Mouse (Mus musculus) midbrain, embryonic 13.5 days (tissue): Measurements from ENCODE around the gene Nsd1. TPM values are rescaled to one million over a fixed set of nuclear protein-coding genes. Genes with fewer than 3 reads are reported as not detected.

Experiments
- ATAC-seq: fragments of 200-750 bp; cut with Nextera tagmentation; 2 replicates; pipeline ENCODE4 v1.8.0; 2017; ENCODE audit warnings: mild to moderate bottlenecking, moderate TSS enrichment, moderate library complexity
- H3K27ac ChIP-seq: fragments of 300-500 bp; sonication (generic); 2 replicates; pipeline ENCODE4 v1.5.1; 2015; ENCODE audit warnings: inconsistent platforms, mild to moderate bottlenecking, moderate library complexity
- H3K27me3 ChIP-seq: fragments of 300-500 bp; sonication (generic); 2 replicates; pipeline ENCODE4 v1.6.1; 2015; ENCODE audit warnings: mild to moderate bottlenecking, inconsistent platforms
- H3K36me3 ChIP-seq: fragments of 300-500 bp; sonication (generic); 2 replicates; pipeline ENCODE4 v1.6.1; 2015; ENCODE audit warnings: mild to moderate bottlenecking, inconsistent platforms
- H3K4me1 ChIP-seq: fragments of 300-500 bp; sonication (generic); replicated peaks from 2 replicates; pipeline ENCODE4 v1.6.1; 2015; ENCODE audit warnings: inconsistent platforms
- H3K4me2 ChIP-seq: fragments of 300-500 bp; sonication (generic); replicated peaks from 2 replicates; pipeline ENCODE4 v1.6.1; 2015; ENCODE audit warnings: moderate library complexity, mild to moderate bottlenecking, inconsistent platforms
- H3K4me3 ChIP-seq: fragments of 300-500 bp; sonication (generic); replicated peaks from 2 replicates; pipeline ENCODE4 v1.5.1; 2015; ENCODE audit warnings: mild to moderate bottlenecking, inconsistent platforms
- H3K9ac ChIP-seq: fragments of 300-500 bp; sonication (generic); replicated peaks from 2 replicates; pipeline ENCODE4 v1.6.1; 2015; ENCODE audit warnings: mild to moderate bottlenecking, inconsistent platforms
- H3K9me3 ChIP-seq: fragments of 300-500 bp; sonication (generic); 2 replicates; pipeline ENCODE4 v1.6.1; 2016; ENCODE audit warnings: mild to moderate bottlenecking, inconsistent platforms
- WGBS: fragments of 180-500 bp; shearing (Covaris S2); methylation state at CpG from one replicate; pipeline ENCODE4 v1.1.7; 2015; 5-methylcytosine and 5-hydroxymethylcytosine counted together
- polyA plus RNA-seq: library from polyadenylated mRNA; unstranded; fragments of >200 nt; fragmentation: Nextera tagmentation; extraction: Ambion mirVana; gene quantifications from 2 replicates; pipeline ENCODE4 v1.2.1, GENCODE M21; 2015

Gene Nsd1
- polyA plus RNA-seq, 1 experiment from 2014 or later, result 75.1 TPM

DNA sequence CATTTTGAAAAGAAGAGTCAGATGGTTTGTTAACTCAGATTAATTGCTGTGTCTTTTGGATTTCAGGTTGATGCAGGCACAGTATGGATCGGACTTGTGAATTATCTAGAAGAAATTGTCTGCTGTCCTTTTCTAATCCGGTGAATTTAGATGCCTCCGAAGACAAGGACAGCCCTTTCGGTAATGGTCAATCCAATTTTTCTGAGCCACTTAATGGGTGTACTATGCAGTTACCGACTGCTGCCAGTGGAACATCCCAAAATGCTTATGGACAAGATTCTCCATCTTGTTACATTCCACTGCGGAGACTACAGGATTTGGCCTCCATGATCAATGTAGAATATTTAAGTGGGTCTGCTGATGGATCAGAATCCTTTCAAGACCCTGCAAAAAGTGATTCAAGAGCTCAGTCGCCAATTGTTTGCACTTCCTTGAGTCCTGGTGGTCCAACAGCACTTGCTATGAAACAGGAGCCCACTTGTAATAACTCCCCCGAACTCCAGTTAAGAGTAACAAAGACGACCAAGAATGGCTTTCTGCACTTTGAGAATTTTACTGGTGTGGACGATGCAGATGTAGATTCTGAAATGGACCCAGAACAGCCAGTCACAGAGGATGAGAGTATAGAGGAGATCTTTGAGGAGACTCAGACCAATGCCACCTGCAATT, 3.7 kb downstream of the Nsd1 start:
- H3K4me2 ChIP-seq, result peak overlapping the region; percentile 90
- no peaks in the 10 kb centered on the region for H3K27me3 ChIP-seq
- no peaks in the 10 kb centered on the region for H3K9me3 ChIP-seq
- peaks cover 69% of the 10 kb centered on the region for H3K4me1 ChIP-seq
- no peak for ATAC-seq
- 53% methylated on average over 10 of the region's 10 CpGs for WGBS
- H3K27ac ChIP-seq, result peak overlapping the region; percentile 99
- peaks cover 21% of the 10 kb centered on the region for H3K36me3 ChIP-seq
- peak overlapping the region; percentile 94 for H3K9ac ChIP-seq
- H3K4me3 ChIP-seq, result peak overlapping the region; percentile 85

DNA sequence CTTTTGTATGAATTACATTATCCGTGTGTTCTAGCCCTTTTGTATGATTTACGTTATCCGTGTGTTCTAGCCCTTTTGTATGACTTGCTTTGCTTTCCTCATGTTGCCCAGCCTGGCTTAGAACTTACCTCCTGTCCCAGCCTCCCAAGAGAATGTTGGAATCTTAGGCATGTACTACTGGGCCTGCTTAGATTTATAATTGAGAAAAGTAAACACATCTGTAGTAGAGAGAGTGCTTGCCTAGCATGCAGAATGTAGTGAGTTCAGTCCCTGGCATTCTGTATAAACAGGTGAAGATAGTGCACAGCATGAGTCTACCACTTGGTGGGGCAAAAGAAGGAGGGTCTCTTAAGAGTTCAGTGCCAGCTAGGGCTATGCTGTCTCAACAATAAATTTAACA, 14.8 kb downstream of the Nsd1 start:
- H3K27ac ChIP-seq, result no peak overlapping the region
- H3K4me1 ChIP-seq, result peaks cover 6% of the 10 kb centered on the region
- H3K4me3 ChIP-seq, result no peak overlapping the region
- H3K4me2 ChIP-seq, result no peak overlapping the region
- no peaks in the 10 kb centered on the region for H3K9me3 ChIP-seq
- 96% methylated on average over 3 of the region's 3 CpGs for WGBS
- H3K9ac ChIP-seq, result no peak overlapping the region
- peaks cover 64% of the 10 kb centered on the region for H3K36me3 ChIP-seq
- H3K27me3 ChIP-seq, result no peaks in the 10 kb centered on the region
- no peak for ATAC-seq

DNA sequence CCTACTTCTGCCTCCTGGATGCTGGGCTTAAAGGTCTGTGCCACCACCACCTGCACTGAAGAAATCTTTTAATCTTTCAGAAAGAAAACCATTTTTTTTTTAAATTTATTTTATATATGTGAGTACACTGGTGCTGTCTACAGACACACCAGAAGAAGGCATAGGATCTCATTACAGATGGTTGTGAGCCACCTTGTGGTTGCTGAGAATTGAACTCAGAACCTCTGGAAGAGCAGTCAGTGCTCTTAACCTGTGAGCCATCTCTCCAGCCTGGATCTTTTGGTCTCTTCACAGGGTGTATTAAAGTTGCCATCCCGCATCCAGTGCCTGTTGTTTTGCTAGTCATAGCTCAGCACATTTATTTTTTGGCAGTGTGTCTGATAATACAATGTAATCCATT, 21.1 kb downstream of the Nsd1 start:
- Histone ChIP-seq H3K36me3 (peaks cover 68% of the 10 kb centered on the region), H3K27me3 (no peaks in the 10 kb centered on the region), H3K4me2 (no peak overlapping the region), H3K9ac (no peak overlapping the region), H3K4me3 (no peak overlapping the region), H3K27ac (no peak overlapping the region), H3K9me3 (no peaks in the 10 kb centered on the region), H3K4me1 (no peaks in the 10 kb centered on the region)
- ATAC-seq, result no peak
- WGBS, result 90% methylated on average over 1 of the region's 1 CpGs

DNA sequence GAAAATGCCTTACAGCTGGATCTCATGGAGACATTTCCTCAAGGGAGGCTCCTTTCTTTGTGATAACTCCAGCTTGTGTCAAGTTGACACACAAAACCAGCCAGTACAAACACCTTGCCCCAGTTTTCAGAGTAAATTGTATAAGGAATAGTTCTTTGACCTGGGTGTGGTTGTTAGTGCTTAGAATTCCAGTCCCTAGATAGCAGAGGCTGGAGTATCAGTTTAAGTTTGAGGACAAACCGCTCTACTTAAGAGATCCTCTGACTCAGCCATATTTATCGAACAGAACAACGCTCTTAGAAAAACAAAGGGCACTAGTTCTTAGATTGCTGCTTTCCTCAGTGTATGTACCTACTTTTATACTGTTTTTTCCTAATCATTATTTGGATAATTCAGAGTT, 33.6 kb downstream of the Nsd1 start:
- H3K9me3 ChIP-seq, result no peaks in the 10 kb centered on the region
- H3K36me3 ChIP-seq, result peaks cover 83% of the 10 kb centered on the region
- no peak overlapping the region for H3K4me3 ChIP-seq
- WGBS, result 98% methylated on average over 3 of the region's 3 CpGs
- no peaks in the 10 kb centered on the region for H3K27me3 ChIP-seq
- H3K9ac ChIP-seq, result no peak overlapping the region
- H3K4me1 ChIP-seq, result no peaks in the 10 kb centered on the region
- no peak overlapping the region for H3K27ac ChIP-seq
- ATAC-seq, result no peak
- no peak overlapping the region for H3K4me2 ChIP-seq

DNA sequence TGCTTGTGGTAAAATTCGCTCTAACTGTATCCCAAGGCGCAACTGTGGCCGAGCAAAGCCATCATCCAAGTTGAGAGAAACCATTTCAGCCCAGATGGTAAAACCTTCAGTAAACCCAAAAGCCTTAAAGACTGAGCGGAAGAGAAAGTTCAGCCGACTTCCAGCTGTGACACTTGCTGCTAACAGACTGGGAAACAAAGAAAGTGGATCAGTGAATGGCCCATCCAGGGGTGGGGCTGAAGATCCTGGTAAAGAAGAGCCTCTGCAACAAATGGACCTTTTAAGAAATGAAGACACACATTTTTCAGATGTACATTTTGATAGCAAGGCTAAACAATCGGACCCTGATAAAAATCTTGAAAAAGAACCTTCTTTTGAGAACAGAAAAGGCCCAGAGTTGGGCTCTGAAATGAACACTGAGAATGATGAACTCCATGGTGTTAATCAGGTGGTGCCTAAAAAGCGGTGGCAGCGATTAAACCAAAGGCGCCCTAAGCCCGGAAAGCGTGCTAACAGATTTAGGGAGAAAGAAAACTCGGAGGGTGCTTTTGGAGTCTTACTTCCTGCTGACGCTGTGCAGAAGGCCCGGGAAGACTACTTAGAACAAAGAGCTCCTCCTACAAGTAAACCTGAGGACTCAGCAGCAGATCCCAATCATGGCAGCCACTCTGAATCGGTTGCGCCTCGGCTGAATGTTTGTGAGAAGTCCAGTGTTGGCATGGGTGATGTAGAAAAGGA, 37.9 kb downstream of the Nsd1 start:
- ATAC-seq, result no peak
- peaks cover 60% of the 10 kb centered on the region for H3K36me3 ChIP-seq
- no peak overlapping the region for H3K27ac ChIP-seq
- no peak overlapping the region for H3K4me2 ChIP-seq
- H3K4me3 ChIP-seq, result no peak overlapping the region
- no peak overlapping the region for H3K9ac ChIP-seq
- WGBS, result 85% methylated on average over 17 of the region's 17 CpGs
- 0 out of 2 replicates have a peak, but pooled peaks cover 6% of the 10 kb centered on the region for H3K4me1 ChIP-seq
- H3K27me3 ChIP-seq, result no peaks in the 10 kb centered on the region
- H3K9me3 ChIP-seq, result no peaks in the 10 kb centered on the region

DNA sequence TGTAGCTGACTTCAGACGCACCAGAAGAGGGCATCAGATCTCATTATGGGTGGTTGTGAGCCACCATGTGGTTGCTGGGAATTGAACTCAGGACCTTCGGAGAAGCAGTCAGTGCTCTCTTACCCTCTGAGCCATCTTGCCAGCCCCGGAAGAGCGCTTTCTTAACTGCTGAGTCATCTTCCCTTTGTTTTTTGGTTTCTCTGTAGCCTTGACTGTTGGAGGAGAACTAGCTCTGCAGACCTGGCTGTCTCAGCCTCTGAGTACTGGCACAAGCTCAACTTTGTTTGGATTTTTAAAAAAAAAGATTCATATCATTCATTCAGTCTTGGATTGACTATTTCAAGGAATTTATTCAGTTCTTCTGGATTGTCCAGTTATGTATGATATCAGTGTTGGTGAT, 39.7 kb downstream of the Nsd1 start:
- peaks cover 48% of the 10 kb centered on the region for H3K36me3 ChIP-seq
- no peaks in the 10 kb centered on the region for H3K9me3 ChIP-seq
- no peak overlapping the region for H3K27ac ChIP-seq
- ATAC-seq, result no peak
- 92% methylated on average over 4 of the region's 4 CpGs for WGBS
- no peak overlapping the region for H3K4me2 ChIP-seq
- H3K27me3 ChIP-seq, result no peaks in the 10 kb centered on the region
- H3K9ac ChIP-seq, result no peak overlapping the region
- H3K4me1 ChIP-seq, result 0 out of 2 replicates have a peak, but pooled peaks cover 6% of the 10 kb centered on the region
- H3K4me3 ChIP-seq, result no peak overlapping the region

DNA sequence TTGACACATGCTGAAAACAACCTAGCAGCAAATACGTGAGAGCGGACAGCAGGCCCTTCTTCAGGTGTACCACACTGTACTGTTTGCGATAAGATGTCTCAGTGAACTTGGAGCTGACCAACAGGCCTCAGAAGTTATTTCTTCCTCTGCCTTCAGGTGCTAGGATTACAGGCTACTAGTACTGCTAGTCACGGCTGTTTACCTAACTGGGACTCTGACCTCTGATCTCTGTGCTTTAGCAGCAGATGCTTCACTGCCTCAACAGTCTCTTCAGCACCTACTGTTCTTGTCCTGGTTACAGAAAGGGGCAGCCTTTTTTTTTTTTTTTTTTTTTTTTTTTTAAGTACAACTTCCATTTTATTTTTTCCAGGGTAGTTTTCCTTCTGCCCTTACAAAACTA, 43.2 kb downstream of the Nsd1 start:
- no peak overlapping the region for H3K9ac ChIP-seq
- 97% methylated on average over 4 of the region's 4 CpGs for WGBS
- ATAC-seq, result no peak
- 0 out of 2 replicates have a peak, but pooled peaks cover 8% of the 10 kb centered on the region for H3K4me1 ChIP-seq
- no peak overlapping the region for H3K27ac ChIP-seq
- no peak overlapping the region for H3K4me3 ChIP-seq
- H3K4me2 ChIP-seq, result no peak overlapping the region
- no peaks in the 10 kb centered on the region for H3K27me3 ChIP-seq
- H3K36me3 ChIP-seq, result peaks cover 22% of the 10 kb centered on the region
- no peaks in the 10 kb centered on the region for H3K9me3 ChIP-seq

DNA sequence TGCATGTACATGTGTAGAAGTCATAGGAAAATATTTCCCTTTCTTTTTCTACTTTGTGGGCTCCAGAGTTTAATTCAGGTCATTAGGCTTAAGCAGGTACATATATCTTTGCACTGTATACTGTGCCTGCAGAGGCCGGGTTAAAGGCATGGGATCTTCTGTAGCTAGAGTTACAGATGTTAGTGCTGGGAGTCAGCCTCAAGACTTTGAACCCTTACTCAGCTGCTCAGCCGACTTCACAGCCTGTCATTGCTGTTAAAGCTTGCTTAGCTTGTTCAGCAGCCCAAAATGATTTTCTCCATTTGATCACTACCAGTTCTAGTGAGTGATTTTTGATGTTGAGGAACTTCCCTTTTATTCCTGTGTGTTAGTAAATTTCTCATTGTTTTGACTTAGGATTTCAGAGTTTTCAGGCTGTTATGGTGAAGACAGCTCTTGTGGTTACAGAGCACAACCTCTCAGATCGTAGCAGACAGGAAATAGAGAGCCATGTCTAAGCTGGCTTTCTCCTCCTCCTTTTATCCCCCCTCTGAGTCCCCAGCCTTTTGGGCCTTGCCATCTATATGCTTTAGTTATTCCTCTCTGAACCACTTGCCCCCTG, 45.6 kb downstream of the Nsd1 start:
- ATAC-seq, result no peak
- Histone ChIP-seq H3K27ac (no peak overlapping the region), H3K4me3 (no peak overlapping the region), H3K36me3 (peaks cover 8% of the 10 kb centered on the region), H3K9me3 (no peaks in the 10 kb centered on the region), H3K9ac (no peak overlapping the region), H3K27me3 (no peaks in the 10 kb centered on the region), H3K4me2 (no peak overlapping the region), H3K4me1 (0 out of 2 replicates have a peak, but pooled peaks cover 8% of the 10 kb centered on the region)
- WGBS, result 89% methylated on average over 3 of the region's 3 CpGs

DNA sequence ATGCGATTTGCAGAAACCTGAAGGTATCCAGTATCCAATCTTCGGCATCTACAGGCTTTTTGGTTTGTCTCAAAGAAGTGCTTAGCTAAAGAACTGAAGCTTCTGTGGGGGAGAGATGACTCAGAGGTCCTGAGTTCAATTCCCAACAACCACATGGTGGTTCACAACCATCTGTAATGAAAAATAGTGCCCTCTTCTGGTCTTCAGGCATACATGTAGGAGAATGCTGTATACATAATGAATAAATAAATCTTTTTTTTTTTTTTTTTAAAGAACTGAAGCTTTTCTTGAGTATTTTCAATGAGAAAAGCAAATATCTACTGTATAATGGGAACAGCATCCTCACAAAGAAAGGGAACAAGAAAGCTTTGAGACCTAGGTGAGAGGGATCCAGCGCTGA, 49.1 kb downstream of the Nsd1 start:
- ATAC-seq, result no peak
- H3K27ac ChIP-seq, result no peak overlapping the region
- no peak overlapping the region for H3K4me2 ChIP-seq
- no peaks in the 10 kb centered on the region for H3K27me3 ChIP-seq
- H3K9me3 ChIP-seq, result no peaks in the 10 kb centered on the region
- H3K4me3 ChIP-seq, result no peak overlapping the region
- 0 out of 2 replicates have a peak, but pooled peaks cover 2% of the 10 kb centered on the region for H3K4me1 ChIP-seq
- peaks cover 28% of the 10 kb centered on the region for H3K36me3 ChIP-seq
- WGBS, result 97% methylated on average over 3 of the region's 3 CpGs
- no peak overlapping the region for H3K9ac ChIP-seq

DNA sequence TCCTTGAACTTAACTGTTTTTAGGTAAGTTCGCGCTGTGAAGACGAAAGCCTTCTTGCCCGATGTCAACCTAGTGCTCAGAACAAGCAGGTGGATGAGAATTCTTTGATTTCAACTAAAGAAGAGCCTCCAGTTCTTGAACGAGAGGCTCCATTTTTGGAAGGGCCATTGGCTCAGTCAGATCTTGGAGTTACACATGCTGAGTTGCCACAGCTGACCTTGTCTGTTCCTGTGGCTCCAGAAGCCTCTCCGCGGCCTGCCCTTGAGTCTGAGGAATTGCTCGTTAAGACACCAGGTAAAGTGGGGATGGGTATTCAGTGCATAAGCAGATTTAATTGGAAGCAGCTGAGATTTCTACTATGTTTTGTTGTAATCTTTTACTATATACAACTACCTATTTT, 51.9 kb downstream of the Nsd1 start:
- Histone ChIP-seq H3K9me3 (no peaks in the 10 kb centered on the region), H3K4me2 (no peak overlapping the region), H3K4me3 (no peak overlapping the region), H3K9ac (no peak overlapping the region), H3K4me1 (no peaks in the 10 kb centered on the region), H3K36me3 (peaks cover 36% of the 10 kb centered on the region), H3K27ac (no peak overlapping the region), H3K27me3 (no peaks in the 10 kb centered on the region)
- no peak for ATAC-seq
- WGBS, result 95% methylated on average over 8 of the region's 8 CpGs

DNA sequence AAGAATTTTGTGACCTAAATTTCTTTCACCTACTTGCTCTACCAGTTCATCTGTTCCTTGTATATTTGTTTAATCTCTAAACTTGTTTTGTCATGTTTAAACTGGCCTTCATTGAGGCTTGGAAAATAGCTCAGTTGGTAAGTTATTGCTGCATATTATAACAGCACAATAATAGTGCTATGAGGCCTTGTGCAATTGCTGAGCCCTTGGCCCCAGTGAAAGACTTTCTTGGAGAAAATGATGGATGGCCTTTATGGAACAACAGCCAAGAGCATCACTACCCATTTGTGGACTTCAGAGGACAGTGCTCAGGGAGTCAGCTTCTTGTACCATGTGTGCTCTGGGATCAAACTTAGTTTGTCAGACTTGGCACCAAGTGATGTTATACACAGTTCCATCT, 52.5 kb downstream of the Nsd1 start:
- ATAC-seq, result no peak
- Histone ChIP-seq H3K4me1 (no peaks in the 10 kb centered on the region), H3K27me3 (no peaks in the 10 kb centered on the region), H3K9ac (no peak overlapping the region), H3K9me3 (no peaks in the 10 kb centered on the region), H3K27ac (no peak overlapping the region), H3K4me3 (no peak overlapping the region), H3K36me3 (peaks cover 36% of the 10 kb centered on the region), H3K4me2 (no peak overlapping the region)

DNA sequence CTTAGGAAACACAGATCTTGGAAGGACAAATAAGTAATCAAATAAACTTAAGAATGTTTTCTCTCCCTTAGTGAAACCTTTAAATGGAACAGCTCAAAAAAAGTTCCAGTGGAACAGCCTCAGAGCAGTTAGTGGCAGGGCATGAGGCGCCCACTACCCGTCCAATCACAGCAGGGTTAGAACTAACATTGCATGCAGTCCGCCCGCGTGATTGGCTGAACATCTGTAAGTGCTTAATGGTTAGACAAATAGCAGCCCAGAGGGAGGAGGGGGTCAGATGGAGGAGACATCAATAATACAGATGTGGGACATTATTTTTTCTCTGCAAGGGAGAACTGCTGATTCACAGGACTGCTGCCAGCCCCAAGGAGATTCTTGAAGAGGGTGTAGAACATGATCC, 67.6 kb downstream of the Nsd1 start:
- Histone ChIP-seq H3K36me3 (peaks cover 53% of the 10 kb centered on the region), H3K27ac (no peak overlapping the region), H3K9me3 (no peaks in the 10 kb centered on the region), H3K4me3 (no peak overlapping the region), H3K4me1 (no peaks in the 10 kb centered on the region), H3K4me2 (no peak overlapping the region), H3K9ac (no peak overlapping the region), H3K27me3 (no peaks in the 10 kb centered on the region)
- WGBS, result 90% methylated on average over 5 of the region's 5 CpGs
- ATAC-seq, result no peak
